Mouse (Mus musculus) neural tube, embryonic 14.5 days (tissue): ENCODE measurements at regions not wholly inside any gene's neighbourhood (a gene's known extent, or its start where the extent isn't known, plus 50 kb on each side); places are given as distances from the start of the nearest gene placed in this dataset.
"Not testable (repeated sequence)": the region's sequence is repeated elsewhere in the genome, so short reads cannot be mapped to it uniquely, and the experiment has no call there.

Source experiments
- ATAC-seq: fragments of 200-750 bp; cut with Nextera tagmentation; 2 replicates; pipeline ENCODE4 v1.8.0; 2017; ENCODE audit warnings: low read depth, mild to moderate bottlenecking, moderate TSS enrichment, moderate library complexity
- H3K27ac ChIP-seq: fragments of 300-500 bp; sonication (generic); 2 replicates; pipeline ENCODE4 v1.5.1; 2014; ENCODE audit warnings: low read depth, mild to moderate bottlenecking, control low read depth, low read length, moderate library complexity, mixed read lengths
- H3K27me3 ChIP-seq: fragments of 300-500 bp; sonication (generic); 2 replicates; pipeline ENCODE4 v1.6.1; 2014; ENCODE audit warnings: low read length; ENCODE audit not compliant: control insufficient read depth, insufficient read depth
- H3K36me3 ChIP-seq: fragments of 300-500 bp; sonication (generic); 2 replicates; pipeline ENCODE4 v1.6.1; 2014; ENCODE audit warnings: low read length, mixed read lengths; ENCODE audit not compliant: control insufficient read depth, insufficient read depth
- H3K4me1 ChIP-seq: fragments of 300-500 bp; sonication (generic); 2 replicates; pipeline ENCODE4 v1.6.1; 2014; ENCODE audit warnings: low read length; ENCODE audit not compliant: control insufficient read depth, insufficient read depth
- H3K4me2 ChIP-seq: fragments of 300-500 bp; sonication (generic); 2 replicates; pipeline ENCODE4 v1.6.1; 2014; ENCODE audit warnings: mild to moderate bottlenecking, low read depth, low read length, control low read depth
- H3K4me3 ChIP-seq: fragments of 300-500 bp; sonication (generic); 2 replicates; pipeline ENCODE4 v1.5.1; 2014; ENCODE audit warnings: low read depth, low read length, control low read depth, mixed read lengths
- H3K9ac ChIP-seq: fragments of 300-500 bp; sonication (generic); replicated peaks from 2 replicates; pipeline ENCODE4 v1.6.1; 2014; ENCODE audit warnings: low read depth, mild to moderate bottlenecking, control low read depth, low read length, mixed read lengths
- H3K9me3 ChIP-seq: fragments of 300-500 bp; sonication (generic); 2 replicates; pipeline ENCODE4 v1.6.1; 2016; ENCODE audit warnings: low read length; ENCODE audit not compliant: control insufficient read depth
- WGBS: fragments of 180-500 bp; shearing (Covaris S2); extraction: QIAGEN DNeasy Blood & Tissue Kit; methylation state at CpG from one replicate; pipeline ENCODE4 v1.1.7; 2014; 5-methylcytosine and 5-hydroxymethylcytosine counted together

DNA sequence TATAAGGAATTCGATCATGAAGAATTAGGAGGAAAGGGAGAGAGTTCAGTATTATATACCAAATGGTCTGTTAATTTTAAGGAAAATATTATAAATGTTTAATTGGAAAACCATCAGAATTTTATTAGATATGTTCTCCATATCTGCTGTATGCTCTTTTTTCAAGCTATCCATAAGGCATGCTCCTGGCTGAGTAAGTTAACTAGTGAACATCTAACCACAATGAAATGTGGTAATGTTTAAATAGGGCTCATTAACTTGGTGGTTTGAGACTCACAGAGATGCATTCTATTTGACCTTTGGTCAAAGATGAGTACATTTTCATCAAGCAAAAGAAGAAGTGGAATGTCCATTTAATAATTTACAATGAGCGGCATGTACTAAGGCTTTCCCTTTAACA, 466.2 kb upstream of the Fam241a start:
- Histone ChIP-seq H3K27ac (no peak overlapping the region), H3K4me3 (no peak overlapping the region), H3K9ac (no peak overlapping the region), H3K4me1 (no peaks in the 10 kb centered on the region), H3K4me2 (no peak overlapping the region), H3K36me3 (no peaks in the 10 kb centered on the region), H3K9me3 (no peaks in the 10 kb centered on the region), H3K27me3 (no peaks in the 10 kb centered on the region)
- WGBS = 94% methylated on average over 2 of the region's 2 CpGs
- ATAC-seq = no peak

DNA sequence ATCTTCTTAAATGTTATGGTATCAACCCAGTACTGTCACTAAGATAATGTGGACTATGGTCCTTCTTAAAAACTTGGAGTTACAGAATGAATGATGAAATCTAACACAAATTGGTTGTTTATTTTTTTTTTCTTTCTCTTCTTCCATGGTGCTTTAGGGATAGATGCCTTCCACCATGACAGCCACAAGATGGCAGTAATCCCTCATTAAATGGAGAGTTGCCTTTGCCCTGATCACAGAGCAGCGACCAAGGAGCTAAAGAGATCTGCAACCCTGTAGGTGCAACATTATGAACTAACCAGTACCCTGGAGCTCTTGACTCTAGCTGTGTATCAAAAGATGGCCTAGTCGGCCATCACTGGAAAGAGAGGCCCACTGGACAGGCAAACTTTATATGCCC, 453.0 kb upstream of the Fam241a start:
- ATAC-seq = peak; percentile 90
- not testable (repeated sequence) for H3K36me3 ChIP-seq
- WGBS = 13% methylated on average over 2 of the region's 2 CpGs

GRCm38 (mm10) chr3:128347782-128348574, 451.9 kb upstream of the Fam241a start:
- H3K27ac ChIP-seq = no peak overlapping the region
- H3K9me3 ChIP-seq = no peaks in the 10 kb centered on the region
- WGBS = 57% methylated on average over 8 of the region's 8 CpGs

More for the DNA sequence above, 453.0 kb upstream of the Fam241a start:
- H3K27ac ChIP-seq, H3K27me3 ChIP-seq, H3K4me3 ChIP-seq, H3K4me1 ChIP-seq, H3K9ac ChIP-seq, H3K9me3 ChIP-seq, H3K4me2 ChIP-seq: not testable (repeated sequence)

GRCm38 (mm10) chr3:128337508-128337907, 441.4 kb upstream of the Fam241a start:
- Histone ChIP-seq H3K9ac (no peak overlapping the region), H3K27me3 (no peaks in the 10 kb centered on the region), H3K4me3 (no peak overlapping the region), H3K4me2 (no peak overlapping the region), H3K9me3 (no peaks in the 10 kb centered on the region), H3K4me1 (no peaks in the 10 kb centered on the region), H3K36me3 (no peaks in the 10 kb centered on the region), H3K27ac (no peak overlapping the region)
- ATAC-seq = 0 out of 2 replicates have a peak, but pooled peaks have one; percentile 11
- 84% methylated on average over 2 of the region's 2 CpGs for WGBS

More at GRCm38 (mm10) chr3:128347782-128348574, 451.9 kb upstream of the Fam241a start:
- no peak overlapping the region for H3K9ac ChIP-seq
- H3K4me2 ChIP-seq = no peak overlapping the region
- no peaks in the 10 kb centered on the region for H3K36me3 ChIP-seq
- no peaks in the 10 kb centered on the region for H3K27me3 ChIP-seq
- H3K4me1 ChIP-seq = no peaks in the 10 kb centered on the region
- H3K4me3 ChIP-seq = no peak overlapping the region
- no peak for ATAC-seq

DNA sequence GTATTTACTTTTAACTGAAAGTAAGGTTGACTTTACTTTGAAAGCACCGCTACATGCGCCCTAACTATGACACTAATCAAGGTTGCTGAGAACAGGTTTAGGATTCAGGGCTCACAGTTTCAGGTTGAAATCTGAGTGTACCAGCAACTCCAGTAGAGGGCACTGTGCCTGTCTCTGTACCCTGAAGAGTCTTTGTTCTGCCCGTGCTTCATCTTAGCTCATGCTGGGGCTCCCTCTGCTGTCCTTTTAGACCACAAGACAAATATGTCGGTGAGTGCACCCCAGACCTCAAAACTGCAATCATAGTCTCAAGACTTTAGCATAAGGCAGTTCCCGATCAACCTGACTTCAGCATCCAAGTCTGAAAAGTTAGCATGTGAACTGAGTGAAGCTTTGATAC, 440.9 kb upstream of the Fam241a start:
- Histone ChIP-seq H3K4me2 (no peak overlapping the region), H3K4me1 (no peaks in the 10 kb centered on the region), H3K27ac (no peak overlapping the region), H3K27me3 (no peaks in the 10 kb centered on the region), H3K9ac (no peak overlapping the region), H3K4me3 (no peak overlapping the region), H3K36me3 (no peaks in the 10 kb centered on the region), H3K9me3 (no peaks in the 10 kb centered on the region)
- WGBS = 30% methylated on average over 5 of the region's 5 CpGs
- peak; percentile 95 for ATAC-seq

DNA sequence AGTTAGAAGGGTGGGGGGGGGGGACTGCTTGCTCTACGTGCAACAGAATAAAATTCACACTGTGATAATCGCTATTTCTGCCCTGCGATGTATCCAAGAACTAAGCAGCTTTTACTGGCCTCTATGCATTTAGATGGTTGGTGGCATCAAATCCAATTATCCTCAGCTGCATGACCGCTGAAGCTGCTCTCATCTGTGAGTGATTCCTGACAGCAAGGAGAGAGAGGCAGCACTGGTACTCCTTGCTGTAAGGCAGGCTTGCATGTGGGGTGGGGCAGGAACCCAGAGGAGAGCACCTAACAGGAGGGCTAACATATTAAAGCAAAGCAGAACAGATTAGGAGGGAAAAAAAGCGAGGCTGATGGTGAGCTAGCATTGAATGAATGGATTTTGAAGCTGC, 431.6 kb upstream of the Fam241a start:
- no peak overlapping the region for H3K4me2 ChIP-seq
- H3K4me3 ChIP-seq = no peak overlapping the region
- no peak overlapping the region for H3K9ac ChIP-seq
- no peaks in the 10 kb centered on the region for H3K4me1 ChIP-seq
- H3K27ac ChIP-seq = no peak overlapping the region
- no peak for ATAC-seq
- WGBS = 73% methylated on average over 5 of the region's 5 CpGs
- H3K36me3 ChIP-seq = no peaks in the 10 kb centered on the region
- no peaks in the 10 kb centered on the region for H3K9me3 ChIP-seq
- no peaks in the 10 kb centered on the region for H3K27me3 ChIP-seq

DNA sequence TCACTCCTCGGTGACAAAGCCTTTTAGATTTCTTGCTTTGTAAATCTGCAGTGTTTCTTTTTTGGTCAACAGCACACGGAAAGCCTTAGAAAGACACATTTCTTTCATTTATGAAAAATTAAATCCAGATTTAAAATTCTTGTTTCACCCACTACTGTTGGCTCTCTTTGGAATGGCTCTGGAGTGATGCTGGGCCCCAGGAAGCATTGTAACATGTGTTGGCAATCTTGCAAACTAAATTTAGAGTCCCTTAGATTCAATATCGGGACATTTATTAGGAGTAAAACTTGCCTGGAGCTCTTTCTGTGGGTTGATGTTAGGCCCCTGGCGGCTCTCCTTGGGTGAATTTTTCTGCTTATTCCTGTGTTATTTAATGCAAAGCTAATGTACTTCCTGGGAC, 405.2 kb upstream of the Fam241a start:
- 94% methylated on average over 4 of the region's 4 CpGs for WGBS
- H3K9me3 ChIP-seq = no peaks in the 10 kb centered on the region
- H3K9ac ChIP-seq = no peak overlapping the region
- no peak for ATAC-seq
- no peaks in the 10 kb centered on the region for H3K27me3 ChIP-seq
- H3K36me3 ChIP-seq = no peaks in the 10 kb centered on the region
- H3K27ac ChIP-seq = no peak overlapping the region
- no peak overlapping the region for H3K4me3 ChIP-seq
- no peaks in the 10 kb centered on the region for H3K4me1 ChIP-seq
- H3K4me2 ChIP-seq = no peak overlapping the region

GRCm38 (mm10) chr3:128298110-128298509, 402.0 kb upstream of the Fam241a start:
- ATAC-seq = no peak
- Histone ChIP-seq H3K4me1 (no peaks in the 10 kb centered on the region), H3K9me3 (no peaks in the 10 kb centered on the region), H3K27me3 (no peaks in the 10 kb centered on the region), H3K9ac (no peak overlapping the region), H3K4me3 (no peak overlapping the region), H3K36me3 (no peaks in the 10 kb centered on the region), H3K27ac (no peak overlapping the region), H3K4me2 (no peak overlapping the region)
- WGBS = 82% methylated on average over 9 of the region's 9 CpGs

DNA sequence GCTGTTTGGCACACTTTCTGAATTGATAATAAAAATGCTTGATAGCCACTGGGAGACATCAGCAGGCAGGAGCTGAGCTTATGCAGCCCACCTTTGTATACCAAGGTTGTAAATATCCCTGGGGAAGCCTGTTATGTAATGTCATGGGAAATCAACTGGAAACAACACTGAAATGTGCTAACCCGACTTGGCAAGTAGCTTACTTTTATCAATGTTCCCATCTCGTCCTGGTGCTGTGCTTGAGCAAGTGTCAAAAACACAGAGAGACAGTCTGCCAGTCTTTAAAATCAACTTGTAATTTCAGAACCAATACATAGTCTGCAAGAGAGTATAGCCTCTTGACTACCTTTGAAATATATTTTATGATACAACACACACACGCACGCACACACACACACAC, 391.7 kb upstream of the Fam241a start:
- Histone ChIP-seq H3K4me3 (no peak overlapping the region), H3K36me3 (no peaks in the 10 kb centered on the region), H3K4me2 (no peak overlapping the region), H3K27me3 (no peaks in the 10 kb centered on the region), H3K9ac (no peak overlapping the region), H3K4me1 (no peaks in the 10 kb centered on the region), H3K27ac (no peak overlapping the region), H3K9me3 (no peaks in the 10 kb centered on the region)
- ATAC-seq = no peak
- 69% methylated on average over 4 of the region's 4 CpGs for WGBS
